Mouse (Mus musculus) heart, postnatal 0 days (tissue): ENCODE data around the gene Cdh13.

ENCODE experiments used
- CTCF ChIP-seq: IDR thresholded peaks from 2 replicates; pipeline ENCODE4 v1.5.1; 2016; ENCODE audit warnings: antibody characterized with exemption, control low read depth, low read depth
- EP300 ChIP-seq: IDR thresholded peaks from 2 replicates; pipeline ENCODE4 v1.6.1; 2016; ENCODE audit warnings: antibody characterized with exemption, low read depth

GRCm38 (mm10) chr8:118539941-118540340, 256.4 kb downstream of the Cdh13 start:
- no peak for TF ChIP-seq EP300
- no peak for TF ChIP-seq CTCF
